Mouse (Mus musculus) kidney, postnatal 0 days (tissue): ENCODE measurements around the gene Hoxc9. TPM values are rescaled to one million over a fixed set of nuclear protein-coding genes. Genes with fewer than 3 reads are reported as not detected.

Experiments used
- ATAC-seq: fragments of 200-750 bp; cut with Nextera tagmentation; replicated peaks from 2 replicates; pipeline ENCODE4 v1.8.0; 2017; ENCODE audit warnings: low read depth, moderate number of reproducible peaks, moderate TSS enrichment, moderate library complexity; ENCODE audit not compliant: low FRiP score
- DNase-seq: peaks from one replicate; pipeline ENCODE4 v3.0.0-alpha.2; 2016; ENCODE audit warnings: low spot score
- H3K27ac ChIP-seq: fragments of 300-500 bp; sonication (generic); 2 replicates; pipeline ENCODE4 v1.5.1; 2014; ENCODE audit warnings: mild to moderate bottlenecking
- H3K27me3 ChIP-seq: fragments of 300-500 bp; sonication (generic); 2 replicates; pipeline ENCODE4 v1.6.1; 2014; ENCODE audit warnings: low read length, mixed read lengths; ENCODE audit not compliant: insufficient read depth
- H3K36me3 ChIP-seq: fragments of 300-500 bp; sonication (generic); 2 replicates; pipeline ENCODE4 v1.6.1; 2014; ENCODE audit warnings: low read length, mixed read lengths; ENCODE audit not compliant: insufficient read depth
- H3K4me1 ChIP-seq: fragments of 300-500 bp; sonication (generic); replicated peaks from 2 replicates; pipeline ENCODE4 v1.6.1; 2014; ENCODE audit warnings: antibody characterized with exemption, low read length, mixed read lengths; ENCODE audit not compliant: insufficient read depth
- H3K4me2 ChIP-seq: fragments of 300-500 bp; sonication (generic); 2 replicates; pipeline ENCODE4 v1.6.1; 2014; ENCODE audit warnings: mild to moderate bottlenecking, low read length, moderate library complexity, mixed read lengths
- H3K4me3 ChIP-seq: fragments of 300-500 bp; sonication (generic); replicated peaks from 2 replicates; pipeline ENCODE4 v1.5.1; 2014; ENCODE audit warnings: low read depth, low read length
- H3K9ac ChIP-seq: fragments of 300-500 bp; sonication (generic); 2 replicates; pipeline ENCODE4 v1.6.1; 2014; ENCODE audit warnings: low read depth, low read length
- H3K9me3 ChIP-seq: fragments of 300-500 bp; sonication (generic); replicated peaks from 2 replicates; pipeline ENCODE4 v1.6.1; 2016; ENCODE audit warnings: low read length, inconsistent platforms, mixed read lengths
- CTCF ChIP-seq: IDR thresholded peaks from 2 replicates; pipeline ENCODE4 v1.5.1; 2016; ENCODE audit warnings: antibody characterized with exemption, low read depth, mild to moderate bottlenecking, moderate library complexity
- WGBS: fragments of 180-500 bp; shearing (Covaris S2); extraction: QIAGEN DNeasy Blood & Tissue Kit; methylation state at CpG from one replicate; pipeline ENCODE4 v1.1.7; 2014; 5-methylcytosine and 5-hydroxymethylcytosine counted together
- polyA plus RNA-seq: library from polyadenylated mRNA; unstranded; fragments of >200 nt; fragmentation: Nextera tagmentation; extraction: Ambion mirVana; gene quantifications from 2 replicates; pipeline ENCODE4 v1.2.1, GENCODE M21; 2015

Hoxc9 gene
- polyA plus RNA-seq, 1 experiment from 2014 or later = 12.4 TPM

DNA sequence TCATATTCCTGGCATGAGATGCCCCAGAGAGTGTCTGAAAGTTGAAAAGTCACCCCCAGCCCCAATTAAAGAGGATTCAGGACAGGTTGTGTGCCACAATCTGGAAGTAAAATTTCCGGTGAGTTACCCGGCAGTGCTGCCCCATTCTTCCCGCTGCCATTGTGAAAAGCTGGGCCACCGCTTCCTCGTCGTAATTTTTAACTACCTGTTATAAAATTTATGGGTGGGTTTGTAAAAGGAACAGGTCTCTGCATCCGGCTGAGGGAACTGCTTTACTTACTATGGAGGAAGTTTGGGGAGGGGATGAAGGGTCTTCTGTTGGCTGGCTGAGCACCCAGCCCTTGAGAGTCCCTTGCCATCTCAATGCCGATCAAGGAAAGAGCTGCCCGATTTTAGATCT lies 20.3 kb downstream of the Hoxc9 start:
- H3K27me3 ChIP-seq = 0 out of 2 replicates have a peak, but pooled peaks cover 8% of the 10 kb centered on the region

DNA sequence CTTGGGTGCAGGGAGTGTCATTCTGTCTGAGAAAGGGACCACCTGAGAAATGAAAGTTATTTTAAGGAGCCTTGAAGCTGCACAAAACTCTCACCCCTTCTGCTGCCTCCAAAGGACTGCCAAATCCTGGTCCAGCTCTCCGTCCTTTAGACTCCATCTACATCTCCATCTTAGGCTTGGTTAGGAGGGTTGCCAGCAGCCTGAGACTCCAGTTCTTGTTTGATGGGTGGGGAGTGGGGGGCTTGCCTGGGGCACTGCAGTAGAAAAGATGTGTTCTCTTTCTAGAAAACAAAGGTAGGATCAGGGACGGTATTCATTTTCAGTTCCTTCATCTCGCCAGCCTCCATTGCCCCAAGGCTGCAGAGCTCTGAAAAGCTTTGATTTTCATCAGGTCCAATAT lies 21.2 kb downstream of the Hoxc9 start:
- Histone ChIP-seq H3K9me3 (no peaks in the 10 kb centered on the region), H3K9ac (peak overlapping the region; percentile 35), H3K27ac (peak overlapping the region; percentile 92), H3K36me3 (no peaks in the 10 kb centered on the region), H3K4me1 (peaks cover 20% of the 10 kb centered on the region; the same call in 1 of the 2 replicates), H3K4me2 (peak overlapping the region; percentile 80), H3K4me3 (peak overlapping the region; percentile 45), H3K27me3 (0 out of 2 replicates have a peak, but pooled peaks cover 8% of the 10 kb centered on the region)
- no peak for DNase-seq
- ATAC-seq = no peak
- WGBS = 9% methylated on average over 3 of the region's 3 CpGs
- no peak for TF ChIP-seq CTCF

More for the DNA sequence above, 20.3 kb downstream of the Hoxc9 start:
- Histone ChIP-seq H3K9ac (peak overlapping the region; percentile 42; the same call in 1 of the 2 replicates), H3K9me3 (no peaks in the 10 kb centered on the region), H3K4me1 (peaks cover 16% of the 10 kb centered on the region; the same call in 1 of the 2 replicates), H3K4me2 (peak overlapping the region; percentile 80), H3K4me3 (0 out of 2 replicates have a peak overlapping the region, but pooled peaks have one; percentile 2), H3K36me3 (no peaks in the 10 kb centered on the region), H3K27ac (peak overlapping the region; percentile 66)
- ATAC-seq (no peak), DNase-seq (no peak)
- no peak for TF ChIP-seq CTCF
- WGBS = 10% methylated on average over 9 of the region's 9 CpGs

DNA sequence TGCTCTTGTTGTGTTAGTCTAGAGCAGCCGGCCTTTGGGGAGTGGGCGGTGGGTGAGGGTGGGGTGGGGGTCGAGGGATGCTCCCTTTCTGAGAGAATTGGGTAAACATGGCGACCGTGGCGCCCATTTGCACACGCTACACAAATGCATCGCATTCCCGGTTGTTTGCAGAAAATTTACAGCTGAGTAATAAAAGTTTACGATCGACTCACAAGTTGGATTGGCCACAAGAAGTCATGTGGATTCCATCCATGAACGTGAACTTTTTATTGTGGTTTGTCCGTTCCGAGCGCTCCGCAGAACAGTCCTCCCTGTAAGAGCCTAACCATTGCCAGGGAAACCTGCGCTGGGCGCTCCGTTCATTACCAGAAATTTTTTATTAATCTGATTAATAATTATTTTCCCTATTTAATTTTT lies 21.7 kb downstream of the Hoxc9 start, which contains the start of gene Hoxc6:
Gene Hoxc6 (plus strand): TSS at position 319 of the 417 bp plus-strand sequence.
- Histone ChIP-seq H3K27ac (peak within 1 kb of the TSS; percentile 92), H3K4me2 (peak within 1 kb of the TSS; percentile 80), H3K27me3 (0 out of 2 replicates have a peak, but pooled peaks cover 8% of the 10 kb centered on the region), H3K36me3 (no peaks in the 10 kb centered on the region), H3K9me3 (no peaks in the 10 kb centered on the region), H3K4me1 (peaks cover 26% of the 10 kb centered on the region; the same call in 1 of the 2 replicates), H3K4me3 (peak within 1 kb of the TSS; percentile 45), H3K9ac (peak within 1 kb of the TSS; percentile 83)
- DNase-seq = peak; percentile 97
- no peak for TF ChIP-seq CTCF
- WGBS = 1% methylated on average over 19 of the region's 19 CpGs
- ATAC-seq = peak; percentile 22

DNA sequence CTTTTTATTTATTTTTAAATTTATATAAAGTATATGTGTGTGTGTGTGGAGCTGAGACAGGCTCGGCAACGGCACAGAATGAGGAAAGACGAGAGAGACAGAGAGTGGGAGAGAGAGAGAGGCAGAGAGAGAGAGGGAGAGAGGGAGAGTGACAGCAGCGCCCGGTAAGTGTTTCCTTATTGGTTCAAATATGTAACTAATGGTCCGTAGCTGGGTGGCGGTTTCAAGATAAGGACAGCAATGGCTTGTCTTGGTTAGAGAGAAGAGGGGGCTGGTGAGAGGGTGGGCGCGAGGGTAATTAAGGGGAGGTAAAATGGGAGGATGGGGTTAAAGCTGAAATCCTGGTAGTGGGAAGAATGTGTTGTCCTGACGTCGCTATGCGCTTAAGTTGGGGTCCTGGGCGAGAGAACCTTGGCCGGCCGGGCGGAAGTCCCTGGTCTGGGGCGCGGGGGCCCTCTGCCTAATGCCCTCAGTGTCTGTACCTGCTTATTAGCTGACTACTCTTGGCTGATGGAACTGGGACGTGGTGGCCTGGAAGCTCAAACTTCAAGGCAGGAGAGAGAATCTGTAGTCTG lies 22.5 kb downstream of the Hoxc9 start:
- H3K9ac ChIP-seq = peak overlapping the region; percentile 83
- WGBS = under 1% methylated on average over 19 of the region's 19 CpGs

DNA sequence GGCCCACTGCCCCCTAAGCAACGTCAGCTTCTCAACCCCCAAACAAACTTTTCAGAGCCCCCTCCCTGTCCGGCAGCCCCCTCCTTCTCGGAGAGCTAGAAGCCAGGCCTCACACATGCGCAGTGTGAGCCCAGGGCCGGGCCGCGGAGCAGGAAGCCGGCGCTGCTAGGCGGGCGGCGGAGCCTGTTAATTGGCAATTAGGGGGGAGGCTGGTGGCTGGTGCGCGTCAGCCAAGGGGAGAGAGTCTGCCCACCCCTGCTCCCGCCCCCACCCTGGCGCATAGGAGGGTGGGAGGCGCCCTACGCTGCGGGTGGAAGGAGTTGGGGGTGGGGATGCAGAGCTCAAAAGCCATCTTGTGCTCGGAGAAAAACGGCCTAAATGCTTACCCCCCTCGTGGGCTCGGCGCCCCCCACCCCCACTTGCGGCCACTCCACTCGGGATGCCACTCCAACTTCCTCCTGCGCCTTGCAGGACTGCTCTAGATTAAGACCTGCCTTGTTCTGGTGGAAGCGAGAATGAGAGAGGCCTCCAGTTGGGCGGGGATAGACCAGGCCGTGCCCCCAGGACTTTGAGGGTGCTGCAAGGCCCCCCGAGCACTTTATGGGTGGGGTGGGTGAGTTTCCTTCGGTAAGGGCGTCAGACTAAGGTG lies 23.1 kb downstream of the Hoxc9 start:
- H3K27me3 ChIP-seq = 0 out of 2 replicates have a peak, but pooled peaks cover 8% of the 10 kb centered on the region
- peak overlapping the region; percentile 92 for H3K27ac ChIP-seq
- H3K9me3 ChIP-seq = no peaks in the 10 kb centered on the region
- no peak for TF ChIP-seq CTCF
- no peaks in the 10 kb centered on the region for H3K36me3 ChIP-seq
- H3K4me3 ChIP-seq = peak overlapping the region; percentile 45
- H3K4me2 ChIP-seq = peak overlapping the region; percentile 80
- under 1% methylated on average over 33 of the region's 33 CpGs for WGBS
- peak; percentile 81 for ATAC-seq
- peak; percentile 96 for DNase-seq
- peaks cover 30% of the 10 kb centered on the region for H3K4me1 ChIP-seq
- peak overlapping the region; percentile 83 for H3K9ac ChIP-seq

More for the DNA sequence above, 22.5 kb downstream of the Hoxc9 start:
- peak; percentile 45 for ATAC-seq
- peak; percentile 81 for DNase-seq
- H3K36me3 ChIP-seq = no peaks in the 10 kb centered on the region
- H3K9me3 ChIP-seq = no peaks in the 10 kb centered on the region
- H3K4me1 ChIP-seq = peaks cover 30% of the 10 kb centered on the region; the same call in 1 of the 2 replicates
- 0 out of 2 replicates have a peak, but pooled peaks cover 8% of the 10 kb centered on the region for H3K27me3 ChIP-seq
- TF ChIP-seq CTCF = no peak
- peak overlapping the region; percentile 80 for H3K4me2 ChIP-seq
- peak overlapping the region; percentile 92 for H3K27ac ChIP-seq
- peak overlapping the region; percentile 45 for H3K4me3 ChIP-seq

DNA sequence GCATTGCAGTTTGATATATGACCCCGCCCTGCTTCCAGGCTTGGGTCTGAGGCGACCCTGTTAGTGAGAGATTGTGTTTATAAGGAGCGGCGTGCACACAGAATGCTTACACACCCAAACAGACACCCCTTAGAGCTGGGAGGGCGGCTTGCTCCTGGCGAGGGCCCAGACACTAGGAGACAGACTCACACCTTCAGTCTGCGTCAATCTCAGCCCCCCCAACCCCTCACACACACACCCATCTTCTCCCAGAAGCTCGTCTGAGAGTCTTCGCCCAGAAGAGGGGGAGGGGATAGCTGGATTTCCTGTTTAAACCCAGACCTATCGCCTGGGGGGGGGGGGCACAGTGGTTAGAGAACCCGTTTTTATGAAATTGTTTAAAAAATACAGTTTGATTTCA lies 23.7 kb downstream of the Hoxc9 start:
- TF ChIP-seq CTCF = no peak
- Histone ChIP-seq H3K4me1 (peaks cover 25% of the 10 kb centered on the region), H3K4me2 (peak overlapping the region; percentile 80), H3K4me3 (peak overlapping the region; percentile 45), H3K27ac (peak overlapping the region; percentile 92), H3K27me3 (0 out of 2 replicates have a peak, but pooled peaks cover 8% of the 10 kb centered on the region), H3K36me3 (no peaks in the 10 kb centered on the region), H3K9ac (peak overlapping the region; percentile 83), H3K9me3 (no peaks in the 10 kb centered on the region)
- ATAC-seq (no peak), DNase-seq (no peak)
- WGBS = 5% methylated on average over 10 of the region's 11 CpGs
